Mouse (Mus musculus): ENCODE results near the gene Tctn1. TPM values are rescaled to one million over a fixed set of nuclear protein-coding genes. Genes with fewer than 3 reads are reported as not detected.
A peak's percentile ranks its signal among the peaks of the same experiment; 100 is the strongest.

Tctn1 gene
- total and polyA plus RNA-seq, 3 experiments: 3.8 to 6.0 TPM; not detected in 1

DNA sequence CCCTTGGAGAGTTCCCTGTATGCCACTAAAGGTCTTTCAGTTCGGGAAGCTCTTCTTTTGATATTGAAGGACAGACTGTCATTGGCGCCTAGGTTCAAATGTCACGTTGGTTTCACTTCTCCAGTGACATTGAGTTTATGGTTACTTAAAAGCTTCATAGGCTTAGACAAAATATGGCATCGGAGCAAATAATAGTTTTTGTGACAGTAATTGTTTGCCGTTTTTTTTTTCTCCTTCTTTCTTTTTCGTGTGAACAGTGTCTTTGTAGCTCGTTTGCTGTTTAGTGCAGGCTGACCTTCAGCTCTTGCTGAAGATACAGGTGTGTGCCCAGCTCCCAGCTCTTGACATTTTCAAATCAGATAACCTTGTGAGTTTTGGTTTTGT, 21.5 kb upstream of the Tctn1 start:
- peak overlapping the region; percentile 86 to 98 for H3K4me3 ChIP-seq (ENCODE audit: control insufficient read depth in 1 of 2, insufficient read depth in 1 of 2, low read depth in 2 of 2, low read length in 2 of 2)
- peaks cover 6 to 33% of the 10 kb centered on the region in 2 experiments for H3K36me3 ChIP-seq (ENCODE audit: control insufficient read depth in 1 of 2, insufficient read depth in 2 of 2, low read length in 2 of 2)
- no peak for TF ChIP-seq ELF1 (IDR thresholded peaks at IDR 0.05; ENCODE audit: low read depth, low read length)
- no peak for TF ChIP-seq CHD2 (IDR thresholded peaks at IDR 0.05; ENCODE audit: low read length)
- peak; percentile 39; the same call in 1 of the 2 replicates for TF ChIP-seq SIN3A (IDR thresholded peaks at IDR 0.05; ENCODE audit: low read length)
- 0 out of 2 replicates have a peak, but pooled peaks have one; percentile 7 for TF ChIP-seq HCFC1 (IDR thresholded peaks at IDR 0.05; ENCODE audit: low read depth, low read length)
- TF ChIP-seq GATA1 (IDR thresholded peaks at IDR 0.05; ENCODE audit: low read depth, low read length): no peak
- no peak for TF ChIP-seq NRF1 (IDR thresholded peaks at IDR 0.05; ENCODE audit: insufficient read depth, low read depth, low read length, poor library complexity, severe bottlenecking)
- no peak for TF ChIP-seq ZNF384 (IDR thresholded peaks at IDR 0.05; ENCODE audit: low read depth, low read length)
- TF ChIP-seq MXI1 (IDR thresholded peaks at IDR 0.05; ENCODE audit: low read depth, low read length): 0 out of 2 replicates have a peak, but pooled peaks have one; percentile 10
- no peak for TF ChIP-seq SMC3 (IDR thresholded peaks at IDR 0.05; ENCODE audit: low read depth, low read length)
- no peak for TF ChIP-seq RCOR1 (IDR thresholded peaks at IDR 0.05; ENCODE audit: low read depth, low read length)
- H3K27ac ChIP-seq (ENCODE audit: control insufficient read depth, low read depth, low read length): no peak overlapping the region
- peak; percentile 44 for DNase-seq (ENCODE audit: low read depth, low spot score)
- H3K79me2 ChIP-seq (ENCODE audit: control insufficient read depth, insufficient read depth, low read length, poor library complexity): peaks cover 57% of the 10 kb centered on the region
- peaks cover 13 to 30% of the 10 kb centered on the region in 2 experiments for H3K4me1 ChIP-seq (ENCODE audit: control insufficient read depth in 1 of 2, insufficient read depth in 2 of 2, low read length in 2 of 2)
- H3K9me3 ChIP-seq (replicated peaks; ENCODE audit: insufficient read depth, low read length): no peaks in the 10 kb centered on the region
- peak overlapping the region; percentile 96 for H3K9ac ChIP-seq (ENCODE audit: control insufficient read depth, low read depth, low read length, poor library complexity, severe bottlenecking)
- H3K27me3 ChIP-seq (ENCODE audit: control insufficient read depth in 1 of 2, insufficient read depth in 2 of 2, low read length in 2 of 2): no peaks in the 10 kb centered on the region

DNA sequence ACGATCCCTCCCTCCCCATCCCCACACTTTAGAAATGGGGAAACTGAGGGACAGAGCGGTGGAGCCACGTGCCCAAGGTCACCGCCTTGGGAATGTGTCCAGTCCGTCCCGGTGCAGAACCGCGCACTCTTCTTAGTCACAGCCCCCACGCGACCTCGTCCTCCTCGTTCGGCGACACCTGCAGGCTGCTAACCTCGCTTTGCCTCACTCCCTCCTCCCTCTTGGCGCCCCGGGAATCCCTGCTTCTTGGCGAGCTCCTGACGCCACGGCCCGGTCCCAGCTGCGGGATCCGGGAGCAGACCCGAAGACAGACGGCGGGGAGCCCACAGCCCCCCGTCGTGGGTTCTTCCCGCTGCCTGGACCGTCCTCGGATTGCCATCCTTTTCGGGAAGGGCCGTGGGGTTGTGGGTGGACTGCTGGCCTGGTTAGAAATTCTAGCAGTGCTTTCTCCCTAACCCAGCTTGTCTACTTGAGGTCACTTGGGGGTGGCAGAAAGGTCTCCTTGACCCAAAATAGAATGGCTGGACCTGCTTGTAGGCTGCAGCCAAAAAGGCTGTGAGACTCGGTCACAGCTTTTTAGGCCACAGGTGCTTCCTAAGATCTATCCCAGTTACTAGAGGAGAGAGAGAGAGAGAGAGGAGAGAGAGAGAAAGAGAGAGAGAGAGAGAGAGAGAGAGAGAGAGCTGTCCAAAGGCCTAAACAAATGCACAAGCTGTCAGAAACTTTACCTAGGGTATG, 20.9 kb upstream of the Tctn1 start:
- Histone ChIP-seq H3K79me2 (ENCODE audit: control insufficient read depth, insufficient read depth, low read length, poor library complexity) (peaks cover 55% of the 10 kb centered on the region), H3K4me1 (ENCODE audit: control insufficient read depth in 1 of 2, insufficient read depth in 2 of 2, low read length in 2 of 2) (peaks cover 13 to 36% of the 10 kb centered on the region in 2 experiments), H3K9ac (ENCODE audit: control insufficient read depth, low read depth, low read length, poor library complexity, severe bottlenecking) (peak overlapping the region; percentile 96), H3K27me3 (ENCODE audit: control insufficient read depth in 1 of 2, insufficient read depth in 2 of 2, low read length in 2 of 2) (no peaks in the 10 kb centered on the region), H3K4me3 (ENCODE audit: control insufficient read depth in 1 of 2, insufficient read depth in 1 of 2, low read depth in 2 of 2, low read length in 2 of 2) (peak overlapping the region; percentile 86 to 98), H3K27ac (ENCODE audit: control insufficient read depth, low read depth, low read length) (0 out of 2 replicates have a peak overlapping the region, but pooled peaks have one; percentile 1), H3K36me3 (ENCODE audit: control insufficient read depth in 1 of 2, insufficient read depth in 2 of 2, low read length in 2 of 2) (peaks cover 6 to 37% of the 10 kb centered on the region in 2 experiments), H3K9me3 (replicated peaks; ENCODE audit: insufficient read depth, low read length) (no peaks in the 10 kb centered on the region)
- TF ChIP-seq NELFE (IDR thresholded peaks at IDR 0.05; ENCODE audit: low read depth, low read length) (no peak), MAX (IDR thresholded peaks at IDR 0.05; ENCODE audit: low read length) (peak; percentile 31; the same call in 1 of the 2 replicates), JUND (IDR thresholded peaks at IDR 0.05; ENCODE audit: low read depth, low read length) (peak; percentile 94), HCFC1 (IDR thresholded peaks at IDR 0.05; ENCODE audit: low read depth, low read length) (peak; percentile 42; the same call in 1 of the 2 replicates), MEF2A (IDR thresholded peaks at IDR 0.05; ENCODE audit: extremely low read depth, insufficient replicate concordance, low read depth, low read length, poor library complexity, severe bottlenecking) (no peak), SIN3A (IDR thresholded peaks at IDR 0.05; ENCODE audit: low read length) (0 out of 2 replicates have a peak, but pooled peaks have one; percentile 16), USF1 (IDR thresholded peaks at IDR 0.05; ENCODE audit: low read depth, low read length) (0 out of 2 replicates have a peak, but pooled peaks have one; percentile 22), UBTF (IDR thresholded peaks at IDR 0.05; ENCODE audit: borderline replicate concordance, insufficient read depth, low read depth, low read length) (0 out of 2 replicates have a peak, but pooled peaks have one; percentile 21), CHD2 (IDR thresholded peaks at IDR 0.05; ENCODE audit: low read length) (no peak), POLR2AphosphoS2 (IDR thresholded peaks at IDR 0.05; ENCODE audit: low read length) (no peak), MXI1 (IDR thresholded peaks at IDR 0.05; ENCODE audit: low read depth, low read length) (peak; percentile 63), RAD21 (IDR thresholded peaks at IDR 0.05; ENCODE audit: low read depth, low read length) (no peak)
- peak; percentile 60 for DNase-seq (ENCODE audit: low read depth, low spot score)

Measured in MEL (cell line).